Mouse (Mus musculus): ENCODE measurements around the gene 4933416C03Rik. TPM values are rescaled to one million over a fixed set of nuclear protein-coding genes. Genes with fewer than 3 reads are reported as not detected.

4933416C03Rik gene
- not detected for total RNA-seq (2022)

GRCm38 (mm10) chr10:116113867-116114474 is at the start of gene 4933416C03Rik:
4933416C03Rik (minus strand) TSS chr10:116113917.
- DNase-seq (ENCODE audit: low spot score) = no peak

- no peak for DNase-seq (ENCODE audit: low spot score)
These were observed 48.6 kb upstream of the 4933416C03Rik start for GRCm38 (mm10) chr10:116162338-116162737.

- no peak for DNase-seq (ENCODE audit: low spot score)
These were observed 43.0 kb upstream of the 4933416C03Rik start for GRCm38 (mm10) chr10:116156699-116157098.

GRCm38 (mm10) chr10:116154707-116155106 is 41.0 kb upstream of the 4933416C03Rik start:
- DNase-seq (ENCODE audit: low spot score) = no peak

- DNase-seq (ENCODE audit: low spot score) = no peak
These were observed 32.4 kb upstream of the 4933416C03Rik start for GRCm38 (mm10) chr10:116146091-116146490.

GRCm38 (mm10) chr10:116143684-116144083 is 30.0 kb upstream of the 4933416C03Rik start:
- DNase-seq (ENCODE audit: low spot score) = no peak

- DNase-seq (ENCODE audit: low spot score) = no peak
These were observed 26.5 kb upstream of the 4933416C03Rik start for GRCm38 (mm10) chr10:116140226-116140625.

- no peak for DNase-seq (ENCODE audit: low spot score)
These were observed 21.5 kb upstream of the 4933416C03Rik start for GRCm38 (mm10) chr10:116135187-116135586.

- no peak for DNase-seq (ENCODE audit: low spot score)
These were observed 18.5 kb upstream of the 4933416C03Rik start for GRCm38 (mm10) chr10:116132233-116132632.

GRCm38 (mm10) chr10:116131223-116131622 is 17.5 kb upstream of the 4933416C03Rik start:
- no peak for DNase-seq (ENCODE audit: low spot score)

- DNase-seq (ENCODE audit: low spot score) = no peak
These were observed 16.7 kb upstream of the 4933416C03Rik start for GRCm38 (mm10) chr10:116130401-116130800.

- no peak for DNase-seq (ENCODE audit: low spot score)
These were observed 11.6 kb upstream of the 4933416C03Rik start for GRCm38 (mm10) chr10:116125364-116125763.

- DNase-seq (ENCODE audit: low spot score) = no peak
These were observed 10.1 kb upstream of the 4933416C03Rik start for GRCm38 (mm10) chr10:116123808-116124207.

GRCm38 (mm10) chr10:116121463-116121862 is 7.7 kb upstream of the 4933416C03Rik start:
- DNase-seq (ENCODE audit: low spot score) = no peak

GRCm38 (mm10) chr10:116117060-116117459 is 3.3 kb upstream of the 4933416C03Rik start:
- DNase-seq (ENCODE audit: low spot score) = no peak

GRCm38 (mm10) chr10:116115881-116116677 is 2.4 kb upstream of the 4933416C03Rik start:
- no peak for DNase-seq (ENCODE audit: low spot score)

GRCm38 (mm10) chr10:116112868-116113267 is 849 bp downstream of the 4933416C03Rik start:
- no peak for DNase-seq (ENCODE audit: low spot score)

GRCm38 (mm10) chr10:116108730-116109129 is 5.0 kb downstream of the 4933416C03Rik start:
- DNase-seq (ENCODE audit: low spot score) = no peak

- DNase-seq (ENCODE audit: low spot score) = no peak
These were observed 5.5 kb downstream of the 4933416C03Rik start for GRCm38 (mm10) chr10:116108176-116108575.

GRCm38 (mm10) chr10:116098470-116098869 is 15.2 kb downstream of the 4933416C03Rik start:
- DNase-seq (ENCODE audit: low spot score) = no peak

GRCm38 (mm10) chr10:116096466-116096865 is 17.3 kb downstream of the 4933416C03Rik start:
- no peak for DNase-seq (ENCODE audit: low spot score)

GRCm38 (mm10) chr10:116083965-116084364 is 29.8 kb downstream of the 4933416C03Rik start:
- no peak for DNase-seq (ENCODE audit: low spot score)

- DNase-seq (ENCODE audit: low spot score) = no peak
These were observed 32.9 kb downstream of the 4933416C03Rik start for GRCm38 (mm10) chr10:116080841-116081240.
